Mouse (Mus musculus): Measurements from ENCODE around the gene Atp6v1g1.
A peak's percentile ranks its signal among the peaks of the same experiment; 100 is the strongest.

The Atp6v1g1 gene

GRCm38 (mm10) chr4:63580078-63580477 is 35.5 kb downstream of the Atp6v1g1 start:
- DNase-seq (ENCODE audit: low read depth, low spot score), result peak; percentile 11

- no peak for DNase-seq (ENCODE audit: low read depth, low spot score)
Observed at GRCm38 (mm10) chr4:63582580-63582979, 38.0 kb downstream of the Atp6v1g1 start.

GRCm38 (mm10) chr4:63585216-63585615 is 40.6 kb downstream of the Atp6v1g1 start:
- DNase-seq (ENCODE audit: low read depth, low spot score), result no peak

GRCm38 (mm10) chr4:63586240-63586639 is 41.7 kb downstream of the Atp6v1g1 start:
- no peak for DNase-seq (ENCODE audit: low read depth, low spot score)

GRCm38 (mm10) chr4:63589987-63590386 is 45.4 kb downstream of the Atp6v1g1 start:
- no peak for DNase-seq (ENCODE audit: low read depth, low spot score)

GRCm38 (mm10) chr4:63590538-63590937 is 46.0 kb downstream of the Atp6v1g1 start:
- no peak for DNase-seq (ENCODE audit: low read depth, low spot score)

GRCm38 (mm10) chr4:63594459-63595110 is 50.0 kb downstream of the Atp6v1g1 start:
- no peak for DNase-seq (ENCODE audit: low read depth, low spot score)

GRCm38 (mm10) chr4:63595259-63595658 is 50.7 kb downstream of the Atp6v1g1 start:
- DNase-seq (ENCODE audit: low read depth, low spot score), result no peak

GRCm38 (mm10) chr4:63596010-63596409 is 51.4 kb downstream of the Atp6v1g1 start:
- no peak for DNase-seq (ENCODE audit: low read depth, low spot score)
